Mouse (Mus musculus): ENCODE results near the gene Luc7l3.

- TF ChIP-seq POLR2A (IDR thresholded peaks at IDR 0.05; ENCODE audit: control insufficient read depth in 1 of 2, insufficient read depth in 1 of 2, low read depth in 1 of 2, low read length in 2 of 2, poor library complexity in 1 of 2), result no peak
- no peak for TF ChIP-seq MYC (IDR thresholded peaks at IDR 0.05; ENCODE audit: low read depth, low read length)
- TF ChIP-seq CTCF (IDR thresholded peaks at IDR 0.05 in 2 of 3, conservative IDR thresholded peaks at IDR 0.05 in 1 of 3; ENCODE audit: control insufficient read depth in 1 of 3, insufficient read depth in 1 of 3, low read depth in 2 of 3, low read length in 3 of 3, poor library complexity in 1 of 3, severe bottlenecking in 1 of 3), result peak in 2 of 3 experiments; percentile 27 to 36; a peak in 4 of 6 replicates
These were observed 28.1 kb upstream of the Luc7l3 start for GRCm38 (mm10) chr11:94349839-94350238.

Measured in MEL (cell line).